Mouse (Mus musculus) gonadal fat pad, adult 2 months (tissue): ENCODE data around the gene Dusp28. TPM values are rescaled to one million over a fixed set of nuclear protein-coding genes. Genes with fewer than 3 reads are reported as not detected.

Source experiments
- DNase-seq: peaks from one replicate; pipeline ENCODE4 v3.0.0-alpha.2; 2012; ENCODE audit warnings: low read depth
- polyA plus RNA-seq: library from polyadenylated mRNA; depleted of rRNA; stranded (reverse); fragments of >200 nt; gene quantifications from 2 replicates; pipeline ENCODE4 v1.2.3, GENCODE M21; 2012; rRNA removed

Dusp28 gene
- 53.3 and 72.9 TPM in 2 replicates for polyA plus RNA-seq

- no peak for DNase-seq
These were observed at the start of gene Dusp28 for GRCm38 (mm10) chr1:92906779-92907631. Gene Dusp28 (plus strand): TSS chr1:92906981.

- no peak for DNase-seq
These were observed 45.3 kb upstream of the Dusp28 start for GRCm38 (mm10) chr1:92861503-92861902.

- no peak for DNase-seq
These were observed 43.5 kb upstream of the Dusp28 start for GRCm38 (mm10) chr1:92863268-92863667.

- DNase-seq = no peak
These were observed 40.6 kb upstream of the Dusp28 start for GRCm38 (mm10) chr1:92866170-92866569.

GRCm38 (mm10) chr1:92869985-92870384, 36.8 kb upstream of the Dusp28 start:
- no peak for DNase-seq

- DNase-seq = no peak
These were observed 34.1 kb upstream of the Dusp28 start for GRCm38 (mm10) chr1:92872666-92873065.

- no peak for DNase-seq
These were observed 32.8 kb upstream of the Dusp28 start for GRCm38 (mm10) chr1:92874011-92874410.

- no peak for DNase-seq
These were observed 31.2 kb upstream of the Dusp28 start for GRCm38 (mm10) chr1:92875360-92876111.

GRCm38 (mm10) chr1:92877431-92877978, 29.3 kb upstream of the Dusp28 start:
- no peak for DNase-seq

GRCm38 (mm10) chr1:92878066-92878741, 28.6 kb upstream of the Dusp28 start:
- DNase-seq = no peak

GRCm38 (mm10) chr1:92879266-92879665, 27.5 kb upstream of the Dusp28 start:
- no peak for DNase-seq

GRCm38 (mm10) chr1:92880101-92880500, 26.7 kb upstream of the Dusp28 start:
- no peak for DNase-seq

- DNase-seq = no peak
These were observed 24.8 kb upstream of the Dusp28 start for GRCm38 (mm10) chr1:92881982-92882381.

GRCm38 (mm10) chr1:92888901-92889655, 17.7 kb upstream of the Dusp28 start:
- no peak for DNase-seq

GRCm38 (mm10) chr1:92892791-92893190, 14.0 kb upstream of the Dusp28 start:
- no peak for DNase-seq

GRCm38 (mm10) chr1:92893896-92894295, 12.9 kb upstream of the Dusp28 start:
- DNase-seq = no peak

- no peak for DNase-seq
These were observed 11.7 kb upstream of the Dusp28 start for GRCm38 (mm10) chr1:92895089-92895488.

GRCm38 (mm10) chr1:92902786-92903185, 4.0 kb upstream of the Dusp28 start, which contains the start of gene Ankmy1:
Gene Ankmy1 (minus strand): TSS chr1:92902906.
- DNase-seq = no peak

- no peak for DNase-seq
These were observed 3.2 kb upstream of the Dusp28 start for GRCm38 (mm10) chr1:92903627-92904026.

GRCm38 (mm10) chr1:92905703-92906310, 974 bp upstream of the Dusp28 start:
- DNase-seq = no peak
